Mouse (Mus musculus): ENCODE results near the gene 1110002E22Rik.

DNA sequence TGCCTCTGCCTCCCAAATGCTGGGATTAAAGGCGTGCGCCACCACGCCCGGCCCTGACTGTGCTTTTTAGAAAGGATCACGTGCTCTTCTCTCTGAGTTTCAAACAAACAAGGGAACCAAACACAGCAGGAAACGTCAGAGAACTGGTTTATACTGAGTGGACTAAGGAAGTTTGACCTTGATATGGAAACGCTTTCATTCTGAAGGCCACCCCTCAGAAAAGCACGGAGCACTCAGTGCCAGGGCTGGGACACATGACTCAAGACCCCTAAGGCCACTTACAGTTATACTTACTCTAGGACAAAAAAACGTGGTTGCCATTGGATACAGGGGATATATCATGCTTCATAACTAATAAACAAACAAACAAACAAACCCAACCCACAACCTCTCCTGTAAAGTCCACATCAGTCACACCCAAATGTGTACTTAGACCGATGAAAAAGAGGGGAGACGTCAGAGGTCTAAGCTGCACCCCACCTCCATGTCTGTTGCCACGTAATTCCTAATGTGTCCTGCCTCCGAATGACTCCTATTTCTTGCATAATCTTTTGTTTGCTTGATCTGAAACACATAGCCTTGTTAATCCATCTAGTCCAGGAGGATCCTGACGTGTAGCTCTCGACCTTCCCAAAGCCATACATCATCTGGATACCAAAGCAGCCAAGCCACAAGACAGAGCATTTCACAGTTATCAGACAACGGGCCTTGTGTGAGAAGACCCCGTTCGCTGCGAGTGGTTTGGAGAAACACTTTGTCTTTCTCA lies 31.6 kb downstream of the 1110002E22Rik start:
- TF ChIP-seq POLR2A (IDR thresholded peaks at IDR 0.05; ENCODE audit: control insufficient read depth, low read depth, low read length) = no peak
- no peak for TF ChIP-seq CTCF (IDR thresholded peaks at IDR 0.05; ENCODE audit: control insufficient read depth, insufficient read depth, insufficient replicate concordance, low read depth, low read length)
